Mouse (Mus musculus) adrenal gland, postnatal 14 days (tissue): ENCODE results near the gene Mapkbp1. TPM values are rescaled to one million over a fixed set of nuclear protein-coding genes. Genes with fewer than 3 reads are reported as not detected.

Experiments used
- DNase-seq: peaks from one replicate; pipeline ENCODE4 v3.0.0; 2021; ENCODE audit warnings: mixed read lengths
- total RNA-seq: library from RNA; stranded (reverse); gene quantifications from 2 replicates; pipeline ENCODE4 v1.2.3, GENCODE M21; 2021

Gene Mapkbp1
- total RNA-seq, 1 experiment from 2014 or later: 13.9 TPM

DNA sequence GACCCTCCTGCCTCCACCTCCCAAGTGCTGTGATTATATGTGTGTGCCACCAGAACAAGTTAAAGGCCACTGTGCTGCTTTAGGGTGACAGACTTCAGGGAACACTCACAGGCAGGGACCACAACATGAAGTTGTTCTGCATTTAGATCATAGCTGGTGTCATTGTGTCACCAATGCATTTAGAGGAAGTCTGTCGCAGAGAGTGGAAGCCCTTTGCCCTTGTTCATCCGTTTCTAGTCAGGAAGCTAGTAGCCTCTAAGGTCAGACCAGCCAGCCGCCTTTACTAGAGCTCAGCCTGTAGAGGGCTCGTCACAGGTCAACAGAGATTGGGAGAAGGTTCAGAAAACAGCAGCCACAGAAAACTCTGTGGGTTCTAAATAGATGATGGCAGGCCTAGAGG is 36.2 kb downstream of the Mapkbp1 start:
- no peak for DNase-seq

GRCm38 (mm10) chr2:120011462-120012200 is 39.1 kb downstream of the Mapkbp1 start:
- DNase-seq: peak; percentile 78

DNA sequence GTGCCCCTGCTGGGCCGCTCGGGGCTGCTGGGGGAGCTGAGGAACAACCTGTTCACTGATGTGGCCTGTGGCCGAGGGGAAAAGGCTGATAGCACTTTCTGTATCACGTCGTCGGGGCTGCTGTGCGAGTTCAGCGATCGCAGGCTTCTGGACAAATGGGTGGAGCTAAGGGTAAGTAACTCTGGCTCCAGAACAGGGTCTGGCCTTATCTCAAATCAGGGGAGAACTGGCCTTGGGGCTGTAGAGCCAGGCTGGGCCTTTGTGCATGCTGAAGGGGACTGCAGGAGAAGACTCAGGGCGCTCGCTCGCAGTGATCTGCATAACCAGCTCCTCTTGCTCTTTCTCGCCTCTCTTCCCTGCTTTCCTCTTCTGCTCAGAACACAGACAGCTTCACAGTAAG is 40.4 kb downstream of the Mapkbp1 start:
- peak; percentile 30 for DNase-seq

DNA sequence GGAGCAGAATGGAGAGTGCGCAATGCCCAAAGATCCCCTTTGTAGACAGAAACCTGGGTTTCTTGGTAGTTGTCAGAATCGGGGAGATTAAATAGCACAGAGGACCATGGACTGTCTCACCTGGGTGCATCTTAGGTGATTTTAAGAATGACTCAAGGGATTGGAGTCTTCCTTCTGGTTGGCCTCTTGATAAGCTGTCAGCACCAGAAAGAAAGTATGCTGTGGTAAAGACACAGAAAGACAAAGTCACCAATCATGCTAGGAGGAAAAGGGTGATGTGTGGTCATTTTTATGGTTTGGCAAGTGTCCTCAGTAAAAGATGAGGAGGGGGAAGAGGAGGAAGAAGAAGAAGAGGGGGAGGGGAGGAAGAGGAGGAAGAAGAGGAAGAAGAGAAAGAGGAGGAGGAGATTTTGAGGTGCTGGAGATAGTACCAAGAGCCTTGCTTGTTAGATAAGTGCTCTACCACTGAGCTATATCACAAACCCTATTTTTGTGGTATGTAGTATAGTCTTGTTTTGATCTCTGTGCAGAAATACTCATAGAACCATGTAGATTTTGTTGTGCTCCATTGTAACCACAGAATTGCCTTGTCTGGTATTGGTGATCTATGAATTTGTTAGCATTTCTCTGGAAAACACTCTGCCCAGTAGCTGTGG is 41.5 kb downstream of the Mapkbp1 start:
- no peak for DNase-seq

- DNase-seq: no peak
These were observed 43.4 kb downstream of the Mapkbp1 start for GRCm38 (mm10) chr2:120015882-120016281.

GRCm38 (mm10) chr2:120017599-120017998 is 45.1 kb downstream of the Mapkbp1 start:
- DNase-seq: no peak

- peak; percentile 92 for DNase-seq
These were observed 51.8 kb downstream of the Mapkbp1 start for GRCm38 (mm10) chr2:120024337-120024736.

DNA sequence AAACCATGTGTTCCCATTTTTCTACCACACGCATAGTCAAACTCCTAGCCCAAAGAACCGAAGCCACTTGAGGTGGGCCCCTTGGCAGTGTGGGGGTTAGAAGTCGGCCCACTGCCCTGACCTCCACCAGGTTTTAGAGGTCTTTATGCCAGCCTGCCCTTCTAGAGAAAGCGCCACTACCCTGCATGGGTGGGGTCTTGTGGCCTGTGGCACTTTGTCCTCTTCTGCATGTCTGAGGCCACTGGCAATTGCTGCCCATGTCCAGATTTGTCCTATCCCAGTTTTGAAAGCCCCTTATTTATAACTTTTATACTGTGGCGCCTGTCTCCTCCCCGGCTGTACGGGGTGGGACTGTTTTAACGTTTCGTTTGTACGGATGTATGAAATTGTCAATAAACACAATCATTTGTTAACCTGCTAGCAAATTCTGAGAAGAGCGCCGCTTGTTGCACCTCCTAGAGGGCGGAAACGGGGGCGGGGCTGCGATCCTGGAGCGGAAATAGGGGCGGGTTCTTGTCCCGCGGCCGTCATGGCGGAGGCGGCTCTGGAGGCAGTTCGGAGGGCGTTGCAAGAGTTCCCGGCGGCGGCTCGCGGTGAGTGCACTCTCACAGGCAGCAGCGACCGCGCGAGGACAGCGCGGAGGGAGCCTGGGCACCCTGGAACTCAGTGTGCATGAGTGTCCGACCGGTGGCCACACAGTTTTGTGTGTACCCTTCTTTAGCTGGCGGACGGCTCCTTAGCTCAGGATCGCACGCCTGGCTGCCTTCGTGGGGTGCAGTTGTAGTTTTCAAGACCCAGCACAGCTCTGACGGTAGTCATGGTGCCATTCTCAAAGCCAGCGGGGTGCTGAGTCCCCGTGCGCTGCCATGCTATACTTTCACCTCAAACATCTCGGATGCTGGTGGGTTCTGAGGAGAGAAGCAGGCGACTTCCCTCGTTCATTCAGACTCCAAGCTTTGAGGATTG is 54.8 kb downstream of the Mapkbp1 start, which contains the start of the genes Jmjd7 and Gm28042:
Jmjd7 (plus strand) TSS at position 500 of the 966 bp plus-strand sequence.
Gm28042 (plus strand) TSS at position 510 of the 966 bp plus-strand sequence.
- peak; percentile 98 for DNase-seq

DNA sequence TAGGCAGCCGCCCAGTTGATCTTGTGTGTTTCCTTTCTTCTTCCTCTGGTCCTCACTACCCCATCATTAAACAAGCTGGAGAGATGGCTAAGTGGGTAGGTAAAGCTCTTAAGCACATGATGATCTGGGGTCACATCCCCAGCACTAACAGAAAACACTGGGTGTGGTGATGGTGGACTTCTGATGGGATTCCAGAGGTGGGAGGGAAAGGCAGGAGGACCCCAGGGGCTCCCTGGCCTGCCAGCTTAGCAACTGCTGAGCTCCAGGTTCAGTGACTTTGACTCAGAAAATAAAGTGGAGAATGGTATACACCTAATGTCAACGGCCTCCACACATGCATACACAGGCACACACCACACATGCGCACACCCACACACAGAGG is 55.4 kb downstream of the Mapkbp1 start:
- DNase-seq: no peak

- DNase-seq: no peak
These were observed 57.9 kb downstream of the Mapkbp1 start for GRCm38 (mm10) chr2:120030380-120030779.

DNA sequence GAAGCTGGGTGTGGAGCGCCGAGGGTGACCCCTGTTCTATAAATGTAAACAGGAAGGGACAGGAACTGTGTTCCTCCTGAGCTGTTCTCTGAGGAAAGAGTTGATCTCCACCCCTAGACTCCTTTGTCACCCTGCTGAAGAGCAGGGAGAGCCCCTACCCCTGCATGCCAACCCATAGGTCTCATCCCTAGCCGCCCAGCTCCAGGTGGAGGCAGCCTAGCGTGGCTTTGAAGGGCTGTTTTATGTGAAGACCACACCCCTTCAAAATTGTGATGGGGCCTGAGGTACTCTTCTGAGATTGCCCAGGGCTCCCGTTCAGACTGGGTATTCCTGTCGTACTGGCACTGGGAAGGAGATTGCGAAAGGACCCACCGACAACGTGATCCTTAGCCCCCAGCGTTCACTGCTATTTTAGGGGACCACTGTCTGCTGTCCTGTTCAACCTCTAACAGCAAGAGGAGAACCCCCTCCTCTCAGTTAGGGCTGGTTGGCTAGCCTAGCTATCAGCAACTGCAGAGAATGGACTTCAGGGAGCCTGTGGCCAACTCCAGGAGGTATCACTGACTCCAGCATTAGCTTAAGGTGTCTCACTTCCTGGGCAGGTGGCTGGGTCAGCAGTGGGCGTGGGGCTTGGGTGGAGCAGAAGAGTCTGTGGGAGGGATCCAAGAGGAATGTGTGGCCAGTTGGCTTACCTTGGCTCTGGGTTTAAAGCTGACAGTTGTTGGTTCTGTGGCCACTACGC is 60.4 kb downstream of the Mapkbp1 start, which contains the start of gene Pla2g4b:
Pla2g4b (plus strand) TSS at position 692 of the 742 bp plus-strand sequence.
- DNase-seq: no peak

DNA sequence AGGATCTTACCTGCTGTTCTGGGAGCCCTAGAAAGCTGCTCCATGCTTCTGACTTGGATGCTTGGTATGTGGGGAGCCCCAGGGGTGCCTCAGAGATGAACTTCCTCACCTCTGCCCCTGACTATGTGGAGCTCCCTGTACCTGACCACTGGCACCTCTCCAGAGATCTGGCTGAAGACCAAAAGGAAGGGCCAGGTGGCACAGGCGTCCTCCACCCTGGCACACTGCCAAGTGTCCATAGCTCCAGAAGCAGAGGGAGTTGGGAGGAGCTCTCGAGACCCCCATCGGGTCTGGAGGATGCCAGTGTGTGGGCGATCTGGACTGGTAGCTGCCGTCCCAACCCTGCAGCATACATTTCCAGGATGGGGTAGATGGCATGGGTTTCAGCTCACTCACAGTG is 61.2 kb downstream of the Mapkbp1 start:
- DNase-seq: no peak

DNA sequence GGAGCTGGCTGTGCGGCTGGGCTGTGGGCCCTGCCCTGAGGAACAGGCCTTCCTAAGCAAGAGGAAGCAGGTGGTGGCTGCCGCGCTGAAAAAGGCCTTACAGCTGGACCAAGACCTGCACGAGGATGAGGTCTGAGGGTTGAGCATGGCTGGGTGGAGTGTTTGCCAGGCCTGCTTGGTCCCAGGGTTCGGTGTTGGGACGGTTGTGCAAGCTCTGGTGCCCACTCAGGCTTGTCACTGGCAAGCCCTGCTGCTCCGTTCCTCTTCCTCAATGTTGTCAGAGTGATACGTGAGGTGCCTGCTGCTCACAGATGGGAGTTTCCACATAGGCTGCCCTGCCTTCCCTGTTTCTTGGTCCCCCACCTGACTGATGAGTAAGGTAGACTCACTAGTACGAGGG is 65.2 kb downstream of the Mapkbp1 start:
- no peak for DNase-seq

DNA sequence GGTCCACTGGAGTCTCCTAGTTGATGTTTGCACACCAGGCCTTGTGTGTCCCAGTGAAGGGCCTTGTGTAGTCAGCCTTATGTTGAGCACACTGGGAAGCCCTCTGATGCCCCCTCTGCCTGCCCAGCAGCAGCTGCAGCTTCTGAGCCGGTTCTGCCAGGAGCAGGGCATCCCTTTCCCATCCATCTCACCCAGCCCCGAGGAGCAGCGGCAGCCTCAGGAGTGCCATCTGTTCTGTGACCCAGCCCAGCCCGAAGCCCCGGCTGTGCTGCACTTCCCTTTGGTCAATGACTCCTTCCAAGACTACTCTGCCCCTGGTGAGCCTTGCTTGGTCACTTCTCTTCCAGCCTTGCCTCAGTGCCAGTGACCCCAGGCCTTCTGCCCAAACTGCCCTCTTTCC is 68.5 kb downstream of the Mapkbp1 start:
- DNase-seq: no peak

GRCm38 (mm10) chr2:120044101-120044603 is 71.7 kb downstream of the Mapkbp1 start:
- DNase-seq: peak; percentile 19

DNA sequence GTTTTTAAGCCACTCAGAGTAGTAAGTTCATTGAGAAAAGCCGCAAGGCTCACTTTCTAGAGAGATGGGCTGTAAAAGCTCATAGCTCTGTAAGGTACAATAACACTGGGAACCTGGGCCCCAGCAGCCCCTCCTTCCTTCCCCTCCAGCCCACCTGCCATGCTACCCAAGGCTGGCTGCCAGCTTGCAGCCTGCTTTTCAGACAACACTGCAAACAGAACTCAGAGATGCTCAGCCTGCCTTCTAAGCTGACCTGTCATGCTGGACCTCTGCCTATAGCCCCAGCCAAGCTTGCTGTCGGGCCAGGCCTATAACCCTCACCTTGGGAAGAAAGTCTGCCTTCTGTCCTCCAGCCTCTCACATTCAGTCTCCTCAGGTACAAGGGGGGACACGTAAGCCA is 72.2 kb downstream of the Mapkbp1 start:
- DNase-seq: no peak

DNA sequence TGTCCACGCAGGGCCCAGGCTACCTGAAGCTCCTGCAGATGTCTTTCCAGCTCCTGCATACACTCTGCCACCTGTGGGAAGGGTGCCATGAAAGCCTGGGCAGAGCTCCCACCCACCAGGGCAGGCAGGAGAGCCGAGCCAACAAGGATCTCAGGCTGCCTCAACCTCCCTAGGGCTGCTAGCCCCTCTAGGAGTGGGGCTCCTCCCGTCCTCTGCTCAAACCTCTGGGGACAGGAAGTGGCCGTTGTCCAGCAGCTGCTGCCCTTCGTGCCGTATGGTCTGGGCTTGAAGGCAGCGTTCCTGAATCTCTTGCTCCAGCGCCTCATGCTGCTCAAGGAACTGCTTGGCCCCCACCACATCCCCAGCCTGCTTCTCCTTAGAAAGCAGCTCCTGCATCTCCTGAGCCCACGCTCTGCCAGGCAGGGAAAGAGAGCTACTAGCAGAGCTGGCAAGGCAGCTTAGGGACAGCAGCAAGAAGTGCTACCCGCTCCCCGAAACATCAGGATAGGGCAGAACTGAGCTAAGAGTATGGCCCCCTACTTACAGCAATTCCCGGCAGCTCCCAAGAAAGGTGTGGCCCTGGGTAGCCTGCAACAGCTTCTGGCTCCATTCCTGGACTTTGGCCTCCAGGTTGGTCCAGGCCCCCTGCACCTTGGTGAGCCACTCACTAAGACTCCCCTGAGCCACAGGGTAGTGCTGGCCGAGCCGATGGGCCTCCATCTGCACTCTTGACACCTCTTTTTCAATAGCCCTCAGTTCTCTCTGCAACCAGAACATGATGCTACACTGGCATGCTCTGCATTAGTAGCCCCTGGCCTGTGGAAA is 74.2 kb downstream of the Mapkbp1 start:
- DNase-seq: no peak

DNA sequence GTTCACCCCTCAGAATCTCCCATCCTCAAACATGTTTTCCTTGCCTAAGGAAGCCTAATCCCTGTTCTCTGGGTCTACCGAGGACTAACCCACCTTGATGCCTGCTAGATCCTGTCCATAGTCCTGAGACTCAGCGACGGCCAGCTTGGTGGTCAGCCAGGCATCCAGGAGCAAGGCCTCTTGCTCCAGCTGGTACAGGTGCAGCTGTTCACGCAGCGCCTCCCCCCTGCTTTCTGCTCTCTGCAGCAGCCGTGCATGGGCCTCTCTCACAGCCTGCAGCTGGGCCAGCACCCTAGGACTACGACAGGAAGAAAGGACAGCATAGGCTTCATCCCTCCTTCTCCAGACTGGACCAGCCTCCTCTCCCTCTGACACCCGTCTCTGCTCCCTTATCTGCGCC is 75.7 kb downstream of the Mapkbp1 start:
- DNase-seq: no peak

DNA sequence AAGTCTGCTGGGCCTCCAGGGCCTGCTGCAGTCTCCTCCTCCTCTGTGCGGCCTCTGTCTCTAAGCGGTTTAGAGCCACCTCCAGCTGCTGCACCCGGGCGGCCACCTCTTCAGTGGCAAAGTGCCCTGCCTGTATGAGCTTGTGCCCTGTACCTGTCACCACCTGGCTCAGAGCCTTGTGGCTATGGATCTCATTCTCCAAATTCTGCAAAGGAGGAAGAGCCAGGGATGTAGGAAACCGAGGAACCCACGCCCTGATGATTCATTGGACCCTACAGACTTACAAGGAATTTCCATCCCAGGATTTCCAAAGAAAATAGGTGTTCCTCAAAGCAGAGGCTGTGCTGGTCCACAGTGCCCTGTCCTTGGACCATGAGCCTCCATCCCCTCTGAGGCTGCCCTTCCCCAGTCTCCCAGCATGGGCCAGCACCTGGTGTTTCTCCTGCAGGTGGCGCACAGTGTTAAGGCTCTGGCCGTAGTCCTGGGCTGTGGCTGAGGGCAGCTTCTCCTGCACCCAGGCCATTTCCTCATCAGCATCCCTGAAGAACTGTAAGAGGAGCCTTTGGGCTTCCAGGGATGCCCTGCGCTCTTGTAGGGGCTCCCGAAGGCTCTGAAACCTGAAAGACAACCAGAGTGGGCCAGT is 77.3 kb downstream of the Mapkbp1 start:
- DNase-seq: peak; percentile 71

GRCm38 (mm10) chr2:120051405-120051804 is 78.9 kb downstream of the Mapkbp1 start:
- DNase-seq: no peak
